Mouse (Mus musculus) forebrain, embryonic 11.5 days (tissue): ENCODE data around the gene Ppp1r13b. TPM values are rescaled to one million over a fixed set of nuclear protein-coding genes. Genes with fewer than 3 reads are reported as not detected.

Source experiments
- ATAC-seq: fragments of 200-750 bp; cut with Nextera tagmentation; replicated peaks from 2 replicates; pipeline ENCODE4 v1.8.0; 2017; ENCODE audit warnings: moderate TSS enrichment; ENCODE audit not compliant: low FRiP score
- DNase-seq: peaks from one replicate; pipeline ENCODE4 v3.0.0-alpha.2; 2017; ENCODE audit warnings: low spot score
- H3K27ac ChIP-seq: fragments of 300-500 bp; sonication (generic); 2 replicates; pipeline ENCODE4 v1.5.1; 2014; ENCODE audit warnings: low read depth, low read length
- H3K27me3 ChIP-seq: fragments of 300-500 bp; sonication (generic); 2 replicates; pipeline ENCODE4 v1.6.1; 2014; ENCODE audit warnings: mild to moderate bottlenecking, low read length, mixed read lengths; ENCODE audit not compliant: control insufficient read depth, insufficient read depth
- H3K36me3 ChIP-seq: fragments of 300-500 bp; sonication (generic); 2 replicates; pipeline ENCODE4 v1.6.1; 2014; ENCODE audit warnings: mild to moderate bottlenecking, low read length, moderate library complexity, mixed read lengths; ENCODE audit not compliant: control insufficient read depth, insufficient read depth
- H3K4me1 ChIP-seq: fragments of 300-500 bp; sonication (generic); replicated peaks from 2 replicates; pipeline ENCODE4 v1.6.1; 2014; ENCODE audit warnings: low read length, mixed read lengths; ENCODE audit not compliant: control insufficient read depth, insufficient read depth
- H3K4me2 ChIP-seq: fragments of 300-500 bp; sonication (generic); 2 replicates; pipeline ENCODE4 v1.6.1; 2014; ENCODE audit warnings: low read depth, mild to moderate bottlenecking, low read length, moderate library complexity, mixed read lengths; ENCODE audit not compliant: severe bottlenecking
- H3K4me3 ChIP-seq: fragments of 300-500 bp; sonication (generic); 2 replicates; pipeline ENCODE4 v1.5.1; 2014; ENCODE audit warnings: low read depth, low read length
- H3K9ac ChIP-seq: fragments of 300-500 bp; sonication (generic); 2 replicates; pipeline ENCODE4 v1.6.1; 2014; ENCODE audit warnings: low read length
- H3K9me3 ChIP-seq: fragments of 300-500 bp; sonication (generic); 2 replicates; pipeline ENCODE4 v1.6.1; 2016; ENCODE audit warnings: low read length, mixed read lengths; ENCODE audit not compliant: control insufficient read depth
- WGBS: fragments of 180-500 bp; shearing (Covaris S2); extraction: QIAGEN DNeasy Blood & Tissue Kit; methylation state at CpG from one replicate; pipeline ENCODE4 v1.1.7; 2014; 5-methylcytosine and 5-hydroxymethylcytosine counted together
- polyA plus RNA-seq: library from polyadenylated mRNA; unstranded; fragments of >200 nt; fragmentation: Nextera tagmentation; extraction: Ambion mirVana; gene quantifications from 2 replicates; pipeline ENCODE4 v1.2.1, GENCODE M21; 2014

Gene Ppp1r13b
- polyA plus RNA-seq, 1 experiment from 2014 or later, result 6.3 TPM

GRCm38 (mm10) chr12:111943421-111944064 is 35.6 kb upstream of the Ppp1r13b start:
- no peaks in the 10 kb centered on the region for H3K27me3 ChIP-seq
- WGBS, result 61% methylated on average over 10 of the region's 10 CpGs

DNA sequence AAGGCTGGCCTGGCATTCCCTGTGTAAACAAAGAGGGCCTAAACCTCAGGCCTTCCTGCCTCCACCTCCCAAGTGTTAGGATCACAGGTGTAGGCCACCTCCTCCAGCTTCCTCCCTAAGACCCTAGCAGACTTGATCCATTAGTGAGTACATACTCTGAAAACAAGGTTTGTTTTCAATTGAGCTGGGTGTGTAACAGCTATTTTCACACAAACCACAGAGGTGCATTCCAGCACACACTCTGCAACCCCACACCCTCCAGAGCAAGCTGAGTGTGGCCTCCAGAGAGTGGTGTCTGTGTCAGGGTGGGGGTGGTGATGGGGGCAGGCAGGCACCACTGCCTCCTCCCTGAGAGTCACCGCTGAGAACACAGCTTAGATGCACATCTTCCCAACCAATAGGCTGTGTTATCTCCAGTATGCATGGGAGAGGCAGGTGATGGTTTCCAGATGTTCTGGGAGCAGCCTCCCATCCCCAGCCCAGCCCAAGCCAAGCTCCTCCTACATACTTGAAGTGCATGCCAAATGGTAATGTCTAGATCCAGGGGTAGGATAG is 30.8 kb upstream of the Ppp1r13b start:
- H3K9me3 ChIP-seq, result no peaks in the 10 kb centered on the region
- no peak overlapping the region for H3K4me3 ChIP-seq
- no peak overlapping the region for H3K9ac ChIP-seq
- no peaks in the 10 kb centered on the region for H3K36me3 ChIP-seq
- ATAC-seq (no peak), DNase-seq (no peak)
- no peak overlapping the region; the same call in 1 of the 2 replicates for H3K27ac ChIP-seq
- peaks cover 3% of the 10 kb centered on the region; the same call in 1 of the 2 replicates for H3K4me1 ChIP-seq
- WGBS, result 76% methylated on average over 1 of the region's 1 CpGs
- H3K27me3 ChIP-seq, result no peaks in the 10 kb centered on the region
- no peak overlapping the region for H3K4me2 ChIP-seq

More at GRCm38 (mm10) chr12:111943421-111944064, 35.6 kb upstream of the Ppp1r13b start:
- H3K9me3 ChIP-seq, result no peaks in the 10 kb centered on the region
- H3K4me2 ChIP-seq, result no peak overlapping the region
- no peak overlapping the region for H3K4me3 ChIP-seq
- H3K4me1 ChIP-seq, result peaks cover 3% of the 10 kb centered on the region; the same call in 1 of the 2 replicates
- H3K9ac ChIP-seq, result no peak overlapping the region
- H3K36me3 ChIP-seq, result no peaks in the 10 kb centered on the region
- no peak overlapping the region for H3K27ac ChIP-seq
- DNase-seq, result no peak
- ATAC-seq, result no peak

- H3K27me3 ChIP-seq, result no peaks in the 10 kb centered on the region
- DNase-seq (no peak), ATAC-seq (no peak)
- H3K27ac ChIP-seq, result no peak overlapping the region
- H3K4me3 ChIP-seq, result no peak overlapping the region
- WGBS, result 48% methylated on average over 24 of the region's 24 CpGs
- no peaks in the 10 kb centered on the region for H3K9me3 ChIP-seq
- no peak overlapping the region for H3K9ac ChIP-seq
- H3K4me1 ChIP-seq, result no peaks in the 10 kb centered on the region; the same call in 1 of the 2 replicates
- H3K36me3 ChIP-seq, result no peaks in the 10 kb centered on the region
- no peak overlapping the region for H3K4me2 ChIP-seq
Observed at GRCm38 (mm10) chr12:111936706-111937550, 29.0 kb upstream of the Ppp1r13b start.

DNA sequence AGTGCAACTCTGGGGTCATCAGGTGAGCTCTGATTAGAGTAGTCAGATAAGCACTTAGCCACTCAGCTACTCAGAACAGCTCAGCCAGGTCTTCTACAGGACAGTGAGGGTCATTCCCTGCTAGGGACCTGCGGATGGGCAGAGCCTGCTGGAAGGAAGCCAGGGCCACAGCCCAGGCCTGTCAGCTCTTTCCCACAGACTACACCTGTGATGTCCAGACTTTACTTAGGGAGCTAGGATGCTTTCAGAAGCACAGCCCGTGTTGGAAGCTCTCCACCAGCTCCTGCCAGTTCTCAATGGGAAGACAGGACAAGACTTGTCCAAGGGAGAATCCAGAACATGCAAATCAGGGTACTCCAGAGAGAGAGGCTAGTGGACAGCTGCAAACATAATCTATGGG is 26.1 kb upstream of the Ppp1r13b start:
- H3K36me3 ChIP-seq, result no peaks in the 10 kb centered on the region
- H3K27ac ChIP-seq, result no peak overlapping the region

DNA sequence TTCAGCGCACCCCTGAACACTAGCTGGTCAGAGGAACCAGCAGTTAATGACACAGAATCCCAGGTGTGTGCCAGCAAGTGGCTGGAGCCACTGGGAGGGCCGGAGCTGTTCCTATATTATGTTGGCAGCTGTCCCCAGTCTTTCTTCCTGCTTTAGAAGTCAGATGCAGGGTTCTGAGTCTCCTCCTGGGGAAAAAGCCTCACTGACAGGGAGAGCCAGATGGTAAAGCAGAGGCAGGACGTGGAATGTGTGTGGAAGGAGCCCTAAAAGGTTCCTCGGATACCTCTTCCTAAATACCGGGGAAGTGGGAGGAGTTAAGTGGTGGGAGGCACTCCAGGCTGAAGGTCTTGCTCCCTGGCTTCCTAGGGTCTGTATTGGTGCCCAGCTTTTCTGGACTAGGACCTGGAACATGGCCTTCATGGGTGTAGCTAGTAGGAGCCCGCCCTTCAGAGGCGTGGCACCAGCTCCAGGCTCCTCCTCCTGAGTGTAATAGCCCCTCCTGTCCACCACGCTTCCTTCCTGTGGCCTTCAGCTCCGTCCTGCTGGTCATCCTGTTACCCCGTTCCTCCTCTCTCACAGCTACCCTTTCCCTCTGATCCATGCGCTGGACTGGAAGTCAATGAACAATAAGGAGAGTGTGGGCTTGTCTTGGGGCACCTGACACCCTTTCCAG is 25.3 kb upstream of the Ppp1r13b start:
- H3K9ac ChIP-seq, result no peak overlapping the region
- no peaks in the 10 kb centered on the region for H3K4me1 ChIP-seq
- H3K4me2 ChIP-seq, result no peak overlapping the region
- DNase-seq (no peak), ATAC-seq (no peak)
- H3K9me3 ChIP-seq, result no peaks in the 10 kb centered on the region
- H3K36me3 ChIP-seq, result no peaks in the 10 kb centered on the region
- 64% methylated on average over 11 of the region's 11 CpGs for whole genome bisulfite sequencing
- H3K4me3 ChIP-seq, result no peak overlapping the region
- no peaks in the 10 kb centered on the region for H3K27me3 ChIP-seq
- H3K27ac ChIP-seq, result no peak overlapping the region

More for the DNA sequence above, 26.1 kb upstream of the Ppp1r13b start:
- DNase-seq, result no peak
- no peak overlapping the region for H3K4me2 ChIP-seq
- H3K4me1 ChIP-seq, result no peaks in the 10 kb centered on the region; the same call in 1 of the 2 replicates
- no peak for ATAC-seq
- no peaks in the 10 kb centered on the region for H3K27me3 ChIP-seq
- H3K9me3 ChIP-seq, result no peaks in the 10 kb centered on the region
- no peak overlapping the region for H3K4me3 ChIP-seq
- 81% methylated on average over 2 of the region's 2 CpGs for WGBS
- no peak overlapping the region for H3K9ac ChIP-seq

- no peak overlapping the region for H3K27ac ChIP-seq
- H3K9ac ChIP-seq, result no peak overlapping the region
- 77% methylated on average over 3 of the region's 3 CpGs for WGBS
- H3K4me2 ChIP-seq, result no peak overlapping the region
- ATAC-seq (no peak), DNase-seq (no peak)
- no peaks in the 10 kb centered on the region for H3K27me3 ChIP-seq
- no peaks in the 10 kb centered on the region for H3K9me3 ChIP-seq
- H3K36me3 ChIP-seq, result no peaks in the 10 kb centered on the region
- H3K4me3 ChIP-seq, result no peak overlapping the region
- no peaks in the 10 kb centered on the region for H3K4me1 ChIP-seq
Observed at GRCm38 (mm10) chr12:111932513-111932912, 24.6 kb upstream of the Ppp1r13b start.

- Histone ChIP-seq H3K4me2 (no peak overlapping the region), H3K27ac (no peak overlapping the region), H3K9ac (no peak overlapping the region), H3K27me3 (no peaks in the 10 kb centered on the region), H3K4me1 (no peaks in the 10 kb centered on the region), H3K36me3 (no peaks in the 10 kb centered on the region), H3K4me3 (no peak overlapping the region), H3K9me3 (no peaks in the 10 kb centered on the region)
- 90% methylated on average over 9 of the region's 9 CpGs for WGBS
- ATAC-seq, result no peak
- DNase-seq, result no peak
Observed at GRCm38 (mm10) chr12:111931411-111932025, 23.6 kb upstream of the Ppp1r13b start.

- no peaks in the 10 kb centered on the region for H3K9me3 ChIP-seq
- DNase-seq (no peak), ATAC-seq (no peak)
- 89% methylated on average over 18 of the region's 18 CpGs for whole genome bisulfite sequencing
- H3K9ac ChIP-seq, result no peak overlapping the region
- no peaks in the 10 kb centered on the region for H3K27me3 ChIP-seq
- H3K36me3 ChIP-seq, result no peaks in the 10 kb centered on the region
- H3K4me1 ChIP-seq, result no peaks in the 10 kb centered on the region
- no peak overlapping the region for H3K4me3 ChIP-seq
- no peak overlapping the region for H3K4me2 ChIP-seq
- no peak overlapping the region for H3K27ac ChIP-seq
Observed at GRCm38 (mm10) chr12:111928411-111928966, 20.6 kb upstream of the Ppp1r13b start.
